Mouse (Mus musculus) forebrain, embryonic 16.5 days (tissue): ENCODE measurements at regions not wholly inside any gene's neighbourhood (a gene's known extent, or its start where the extent isn't known, plus 50 kb on each side); places are given as distances from the start of the nearest gene placed in this dataset.

ENCODE experiments used
- ATAC-seq: fragments of 200-750 bp; cut with Nextera tagmentation; 2 replicates; pipeline ENCODE4 v1.8.0; 2017; ENCODE audit warnings: mild to moderate bottlenecking, moderate library complexity
- H3K27ac ChIP-seq: fragments of 300-500 bp; sonication (generic); 2 replicates; pipeline ENCODE4 v1.5.1; 2014; ENCODE audit warnings: low read length, control low read depth
- H3K27me3 ChIP-seq: fragments of 300-500 bp; sonication (generic); replicated peaks from 2 replicates; pipeline ENCODE4 v1.6.1; 2014; ENCODE audit warnings: low read length; ENCODE audit not compliant: control insufficient read depth, insufficient read depth
- H3K36me3 ChIP-seq: fragments of 300-500 bp; sonication (generic); 2 replicates; pipeline ENCODE4 v1.6.1; 2014; ENCODE audit not compliant: control insufficient read depth, insufficient read depth
- H3K4me1 ChIP-seq: fragments of 300-500 bp; sonication (generic); replicated peaks from 2 replicates; pipeline ENCODE4 v1.6.1; 2014; ENCODE audit warnings: low read length; ENCODE audit not compliant: control insufficient read depth, insufficient read depth
- H3K4me2 ChIP-seq: fragments of 300-500 bp; sonication (generic); 2 replicates; pipeline ENCODE4 v1.6.1; 2014; ENCODE audit warnings: mild to moderate bottlenecking, low read length, control low read depth
- H3K4me3 ChIP-seq: fragments of 300-500 bp; sonication (generic); replicated peaks from 2 replicates; pipeline ENCODE4 v1.5.1; 2014; ENCODE audit warnings: mild to moderate bottlenecking, low read length, control low read depth
- H3K9ac ChIP-seq: fragments of 300-500 bp; sonication (generic); replicated peaks from 2 replicates; pipeline ENCODE4 v1.6.1; 2014; ENCODE audit warnings: low read depth, low read length, control low read depth
- H3K9me3 ChIP-seq: fragments of 300-500 bp; sonication (generic); 2 replicates; pipeline ENCODE4 v1.6.1; 2016; ENCODE audit warnings: low read length; ENCODE audit not compliant: control insufficient read depth
- WGBS: fragments of 180-500 bp; shearing (Covaris S2); extraction: QIAGEN DNeasy Blood & Tissue Kit; methylation state at CpG from one replicate; pipeline ENCODE4 v1.1.7; 2014; 5-methylcytosine and 5-hydroxymethylcytosine counted together

GRCm38 (mm10) chr4:125855983-125856591, 168.3 kb upstream of the Csf3r start:
- peak; percentile 85 for ATAC-seq

GRCm38 (mm10) chr4:125856781-125857180, 167.6 kb upstream of the Csf3r start:
- ATAC-seq = peak; percentile 53

More at GRCm38 (mm10) chr4:125855983-125856591, 168.3 kb upstream of the Csf3r start:
- Histone ChIP-seq H3K4me3 (no peak overlapping the region), H3K9me3 (no peaks in the 10 kb centered on the region), H3K4me1 (peaks cover 23% of the 10 kb centered on the region), H3K27me3 (no peaks in the 10 kb centered on the region), H3K4me2 (no peak overlapping the region), H3K9ac (no peak overlapping the region), H3K27ac (peak overlapping the region; percentile 32; the same call in 1 of the 2 replicates), H3K36me3 (no peaks in the 10 kb centered on the region)
- 39% methylated on average over 11 of the region's 11 CpGs for WGBS

GRCm38 (mm10) chr4:125865057-125865456, 159.3 kb upstream of the Csf3r start:
- Histone ChIP-seq H3K27ac (no peak overlapping the region), H3K9ac (no peak overlapping the region), H3K4me2 (no peak overlapping the region), H3K4me1 (no peaks in the 10 kb centered on the region; the same call in none of the 2 replicates), H3K4me3 (no peak overlapping the region), H3K36me3 (no peaks in the 10 kb centered on the region), H3K9me3 (no peaks in the 10 kb centered on the region), H3K27me3 (no peaks in the 10 kb centered on the region)
- 58% methylated on average over 8 of the region's 8 CpGs for WGBS
- ATAC-seq = no peak

More at GRCm38 (mm10) chr4:125856781-125857180, 167.6 kb upstream of the Csf3r start:
- Histone ChIP-seq H3K27me3 (no peaks in the 10 kb centered on the region), H3K4me2 (no peak overlapping the region), H3K36me3 (no peaks in the 10 kb centered on the region), H3K4me1 (peaks cover 23% of the 10 kb centered on the region), H3K9ac (no peak overlapping the region), H3K27ac (peak overlapping the region; percentile 32; the same call in 1 of the 2 replicates), H3K9me3 (no peaks in the 10 kb centered on the region), H3K4me3 (no peak overlapping the region)
- WGBS = 61% methylated on average over 5 of the region's 5 CpGs

- Histone ChIP-seq H3K27ac (no peak overlapping the region), H3K9me3 (no peaks in the 10 kb centered on the region), H3K9ac (no peak overlapping the region), H3K4me3 (no peak overlapping the region), H3K4me2 (no peak overlapping the region), H3K36me3 (no peaks in the 10 kb centered on the region), H3K4me1 (no peaks in the 10 kb centered on the region; the same call in 1 of the 2 replicates), H3K27me3 (no peaks in the 10 kb centered on the region)
- 81% methylated on average over 9 of the region's 9 CpGs for WGBS
- no peak for ATAC-seq
These were observed 158.6 kb upstream of the Csf3r start for GRCm38 (mm10) chr4:125865728-125866127.

- H3K27ac ChIP-seq = no peak overlapping the region
- no peak overlapping the region for H3K4me2 ChIP-seq
- H3K9ac ChIP-seq = no peak overlapping the region
- ATAC-seq = no peak
- 73% methylated on average over 13 of the region's 13 CpGs for WGBS
- no peaks in the 10 kb centered on the region for H3K36me3 ChIP-seq
- H3K4me3 ChIP-seq = no peak overlapping the region
- peaks cover 2% of the 10 kb centered on the region; the same call in 1 of the 2 replicates for H3K4me1 ChIP-seq
- no peaks in the 10 kb centered on the region for H3K9me3 ChIP-seq
- no peaks in the 10 kb centered on the region for H3K27me3 ChIP-seq
These were observed 153.1 kb upstream of the Csf3r start for GRCm38 (mm10) chr4:125871211-125871610.

- Histone ChIP-seq H3K27me3 (no peaks in the 10 kb centered on the region), H3K9ac (no peak overlapping the region), H3K4me2 (no peak overlapping the region), H3K27ac (no peak overlapping the region), H3K36me3 (no peaks in the 10 kb centered on the region), H3K4me1 (peaks cover 6% of the 10 kb centered on the region), H3K9me3 (no peaks in the 10 kb centered on the region), H3K4me3 (no peak overlapping the region)
- WGBS = 31% methylated on average over 6 of the region's 6 CpGs
- no peak for ATAC-seq
These were observed 144.3 kb upstream of the Csf3r start for GRCm38 (mm10) chr4:125880028-125880427.

GRCm38 (mm10) chr4:125882531-125882930, 141.8 kb upstream of the Csf3r start:
- H3K9me3 ChIP-seq = no peaks in the 10 kb centered on the region
- H3K36me3 ChIP-seq = no peaks in the 10 kb centered on the region
- 27% methylated on average over 3 of the region's 3 CpGs for WGBS
- no peak overlapping the region for H3K27ac ChIP-seq
- H3K4me3 ChIP-seq = no peak overlapping the region
- H3K4me2 ChIP-seq = no peak overlapping the region
- peaks cover 6% of the 10 kb centered on the region for H3K4me1 ChIP-seq
- ATAC-seq = no peak
- H3K9ac ChIP-seq = no peak overlapping the region
- H3K27me3 ChIP-seq = no peaks in the 10 kb centered on the region

GRCm38 (mm10) chr4:125890510-125890909, 133.8 kb upstream of the Csf3r start:
- 50% methylated on average over 4 of the region's 4 CpGs for WGBS
- ATAC-seq = no peak
- Histone ChIP-seq H3K9ac (no peak overlapping the region), H3K27me3 (no peaks in the 10 kb centered on the region), H3K9me3 (no peaks in the 10 kb centered on the region), H3K4me1 (no peaks in the 10 kb centered on the region), H3K4me2 (no peak overlapping the region), H3K4me3 (no peak overlapping the region), H3K36me3 (no peaks in the 10 kb centered on the region), H3K27ac (no peak overlapping the region)

GRCm38 (mm10) chr4:125893139-125893538, 131.2 kb upstream of the Csf3r start:
- no peak overlapping the region for H3K4me3 ChIP-seq
- peaks cover 4% of the 10 kb centered on the region for H3K4me1 ChIP-seq
- no peak for ATAC-seq
- no peak overlapping the region for H3K4me2 ChIP-seq
- H3K9me3 ChIP-seq = no peaks in the 10 kb centered on the region
- WGBS = 86% methylated on average over 6 of the region's 6 CpGs
- no peaks in the 10 kb centered on the region for H3K36me3 ChIP-seq
- H3K9ac ChIP-seq = no peak overlapping the region
- no peak overlapping the region for H3K27ac ChIP-seq
- no peaks in the 10 kb centered on the region for H3K27me3 ChIP-seq

- no peak for ATAC-seq
- Histone ChIP-seq H3K9me3 (no peaks in the 10 kb centered on the region), H3K27ac (no peak overlapping the region), H3K9ac (no peak overlapping the region), H3K4me3 (no peak overlapping the region), H3K36me3 (no peaks in the 10 kb centered on the region), H3K27me3 (no peaks in the 10 kb centered on the region), H3K4me1 (peaks cover 35% of the 10 kb centered on the region), H3K4me2 (no peak overlapping the region)
- 92% methylated on average over 2 of the region's 2 CpGs for WGBS
These were observed 126.6 kb upstream of the Csf3r start for GRCm38 (mm10) chr4:125897707-125898106.
